ENCODE assay signal across 7 mouse cellular contexts in the genomic region with DNA sequence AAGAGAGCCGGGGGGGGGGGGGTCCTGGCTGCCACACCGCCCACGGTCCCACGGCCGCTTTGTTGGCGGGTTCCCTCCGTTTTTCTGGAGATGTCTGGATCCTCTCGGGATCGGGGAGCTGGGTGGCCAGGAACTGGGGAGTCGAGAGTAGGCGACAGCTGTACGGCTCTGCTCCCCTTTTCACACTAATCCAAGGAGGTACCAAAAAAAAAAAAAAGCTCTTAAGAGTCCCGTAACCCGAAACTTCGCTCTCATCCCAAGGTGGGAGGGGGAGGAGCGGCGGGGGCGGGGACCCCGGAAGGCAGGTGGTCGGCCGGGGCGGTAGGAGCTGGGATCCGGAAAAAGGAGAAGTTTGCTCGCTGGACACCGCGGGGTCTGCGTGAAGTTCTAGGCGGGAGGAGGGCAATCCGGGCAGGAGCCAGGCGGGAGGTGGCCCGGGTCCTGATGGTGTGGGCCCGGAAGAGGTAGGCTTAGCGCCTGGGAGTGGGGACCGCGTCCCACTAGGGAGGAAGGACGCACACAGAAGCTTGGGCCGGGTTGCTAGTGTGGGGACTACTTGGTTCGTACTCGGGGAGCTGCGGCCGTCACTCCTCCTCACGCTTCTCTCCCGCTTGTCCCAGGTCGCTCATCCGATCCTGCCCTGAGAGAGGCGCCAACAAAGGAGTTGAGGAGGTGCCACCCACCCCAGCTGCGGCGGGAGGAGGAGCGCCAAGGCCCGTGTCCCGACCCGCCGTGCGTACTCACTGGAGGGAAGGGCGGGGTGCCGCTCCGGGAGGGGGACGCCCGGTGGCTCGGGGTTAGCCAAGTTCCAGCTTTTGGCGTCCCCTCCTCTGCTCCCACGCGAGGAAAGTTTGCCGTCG. TPM values are rescaled to one million over a fixed set of nuclear protein-coding genes. Genes with fewer than 3 reads are reported as not detected.
DNase-seq lines count a peak whose midpoint lies in the region; ATAC-seq and TF ChIP-seq lines count a peak whose summit lies in the region.

No protein-coding gene starts in this region.

- H3K4me3 ChIP-seq in embryonic facial prominence, embryonic 15.5 days (replicated peaks), result peak overlapping the region; percentile 73
- peak overlapping the region; percentile 77 for H3K4me3 ChIP-seq in heart, embryonic 15.5 days
- peak overlapping the region; percentile 66 for H3K4me3 ChIP-seq in kidney, postnatal 0 days (replicated peaks; ENCODE audit: low read depth, low read length)
- H3K4me3 ChIP-seq in stomach, embryonic 14.5 days (ENCODE audit: low read depth, low read length), result peak overlapping the region; percentile 70

- no peak for TF ChIP-seq CTCF in kidney, postnatal 0 days (IDR thresholded peaks at IDR 0.05; ENCODE audit: low read depth)

- no peaks in the 10 kb centered on the region for H3K9me3 ChIP-seq in embryonic facial prominence, embryonic 15.5 days (replicated peaks)
- H3K9me3 ChIP-seq in heart, embryonic 15.5 days (replicated peaks), result no peaks in the 10 kb centered on the region
- no peaks in the 10 kb centered on the region for H3K9me3 ChIP-seq in kidney, postnatal 0 days (replicated peaks; ENCODE audit: low read length)
- no peaks in the 10 kb centered on the region for H3K9me3 ChIP-seq in stomach, embryonic 14.5 days (ENCODE audit: control insufficient read depth, low read depth, low read length)

- H3K9ac ChIP-seq in embryonic facial prominence, embryonic 15.5 days, result peak overlapping the region; percentile 59
- peak overlapping the region; percentile 58 for H3K9ac ChIP-seq in heart, embryonic 15.5 days
- H3K9ac ChIP-seq in kidney, postnatal 0 days (ENCODE audit: low read depth, low read length), result peak overlapping the region; percentile 75
- H3K9ac ChIP-seq in stomach, embryonic 14.5 days (replicated peaks; ENCODE audit: low read depth, low read length), result peak overlapping the region; percentile 63

- H3K4me2 ChIP-seq in embryonic facial prominence, embryonic 15.5 days (replicated peaks), result peak overlapping the region; percentile 97
- H3K4me2 ChIP-seq in heart, embryonic 15.5 days, result peak overlapping the region; percentile 98
- H3K4me2 ChIP-seq in kidney, postnatal 0 days (ENCODE audit: low read length), result peak overlapping the region; percentile 99
- peak overlapping the region; percentile 97 for H3K4me2 ChIP-seq in stomach, embryonic 14.5 days (replicated peaks; ENCODE audit: low read depth, low read length)

- WGBS in embryonic facial prominence, embryonic 15.5 days, result under 1% methylated on average over 65 of the region's 65 CpGs
- 1% methylated on average over 57 of the region's 65 CpGs for WGBS in heart, embryonic 15.5 days
- under 1% methylated on average over 58 of the region's 65 CpGs for WGBS in kidney, postnatal 0 days
- under 1% methylated on average over 61 of the region's 65 CpGs for WGBS in stomach, embryonic 14.5 days

- H3K4me1 ChIP-seq in embryonic facial prominence, embryonic 15.5 days, result peaks cover 20% of the 10 kb centered on the region
- peaks cover 10% of the 10 kb centered on the region for H3K4me1 ChIP-seq in heart, embryonic 15.5 days (replicated peaks)
- peaks cover 4% of the 10 kb centered on the region; the same call in 1 of the 2 replicates for H3K4me1 ChIP-seq in kidney, postnatal 0 days (replicated peaks; ENCODE audit: insufficient read depth, low read length)
- peaks cover 8% of the 10 kb centered on the region; the same call in 1 of the 2 replicates for H3K4me1 ChIP-seq in stomach, embryonic 14.5 days (ENCODE audit: control insufficient read depth, insufficient read depth, low read length)

- H3K27me3 ChIP-seq in embryonic facial prominence, embryonic 15.5 days, result no peaks in the 10 kb centered on the region
- peaks cover 16% of the 10 kb centered on the region for H3K27me3 ChIP-seq in heart, embryonic 15.5 days
- H3K27me3 ChIP-seq in kidney, postnatal 0 days (ENCODE audit: insufficient read depth, low read length), result no peaks in the 10 kb centered on the region
- no peaks in the 10 kb centered on the region for H3K27me3 ChIP-seq in stomach, embryonic 14.5 days (ENCODE audit: control insufficient read depth, insufficient read depth, low read length)

- H3K36me3 ChIP-seq in embryonic facial prominence, embryonic 15.5 days, result no peaks in the 10 kb centered on the region; the same call in 1 of the 2 replicates
- H3K36me3 ChIP-seq in heart, embryonic 15.5 days, result no peaks in the 10 kb centered on the region
- H3K36me3 ChIP-seq in kidney, postnatal 0 days (ENCODE audit: insufficient read depth, low read length), result no peaks in the 10 kb centered on the region
- H3K36me3 ChIP-seq in stomach, embryonic 14.5 days (ENCODE audit: control insufficient read depth, insufficient read depth, low read length), result no peaks in the 10 kb centered on the region

- ATAC-seq in embryonic facial prominence, embryonic 15.5 days (ENCODE audit: insufficient number of reproducible peaks, low FRiP score, low TSS enrichment, low read depth), result peak; percentile 74
- peak; percentile 69 for ATAC-seq in heart, embryonic 15.5 days (replicated peaks; ENCODE audit: insufficient number of reproducible peaks, insufficient read depth, low FRiP score, low read depth)
- peak; percentile 63 for ATAC-seq in kidney, postnatal 0 days (replicated peaks; ENCODE audit: low FRiP score, low read depth)
- ATAC-seq in stomach, embryonic 14.5 days (ENCODE audit: insufficient number of reproducible peaks, insufficient read depth, low FRiP score, low read depth), result peak; percentile 62

- peak; percentile 61 for DNase-seq in ES-CJ7 (ENCODE audit: low read depth, low spot score)
- peak; percentile 64 for DNase-seq in adrenal gland, postnatal 10 days
- DNase-seq in kidney, postnatal 0 days (ENCODE audit: low spot score), result peak; percentile 58
- DNase-seq in lung, postnatal 36 days, result peak; percentile 48

- H3K27ac ChIP-seq in embryonic facial prominence, embryonic 15.5 days (replicated peaks), result peak overlapping the region; percentile 96
- H3K27ac ChIP-seq in heart, embryonic 15.5 days, result peak overlapping the region; percentile 74
- peak overlapping the region; percentile 83 for H3K27ac ChIP-seq in kidney, postnatal 0 days
- peak overlapping the region; percentile 78; the same call in 1 of the 2 replicates for H3K27ac ChIP-seq in stomach, embryonic 14.5 days (ENCODE audit: low read length)

RNA-seq across cellular contexts. Expression of a gene that starts 1.1 kb away (rescaled TPM):
- 1 to 10 TPM; 3.2 to 4.1 TPM for total RNA-seq in adrenal gland, postnatal 10 days (2021)
- 28.9 and 31.0 TPM in 2 replicates for polyA plus RNA-seq in embryonic facial prominence, embryonic 15.5 days (2015; fragmentation: Nextera tagmentation; extraction: Ambion mirVana)
- polyA plus RNA-seq in heart, embryonic 15.5 days (2015; fragmentation: Nextera tagmentation; extraction: Ambion mirVana), result 4.3 and 6.4 TPM in 2 replicates
- 21.9 and 24.6 TPM in 2 replicates for polyA plus RNA-seq in kidney, postnatal 0 days (2015; fragmentation: Nextera tagmentation; extraction: Ambion mirVana)
- polyA plus RNA-seq in stomach, embryonic 14.5 days (2014; fragmentation: Nextera tagmentation; extraction: Ambion mirVana), result 13.0 and 14.1 TPM in 2 replicates

Comparison
In these comparisons a context has a peak if more than half of its experiments do, and no peak if none do; other contexts are left out.
1. Peak in every context shown above with its lines: DNase-seq, ATAC-seq, H3K4me3 ChIP-seq and H3K27ac ChIP-seq.